Mouse (Mus musculus) cerebellum, adult 2 months (tissue): ENCODE data around the gene Birc5.

ENCODE experiments used
- CTCF ChIP-seq: fragments of 200-500 bp; IDR thresholded peaks from 2 replicates; pipeline ENCODE4 v1.5.1; 2011; ENCODE audit warnings: low read depth, mild to moderate bottlenecking, control low read depth, low read length, moderate library complexity, borderline replicate concordance; ENCODE audit not compliant: insufficient read depth
- POLR2A ChIP-seq: fragments of 200-500 bp; IDR thresholded peaks from 2 replicates; pipeline ENCODE4 v1.6.1; 2011; ENCODE audit warnings: low read length, control low read depth, borderline replicate concordance; ENCODE audit not compliant: insufficient read depth

DNA sequence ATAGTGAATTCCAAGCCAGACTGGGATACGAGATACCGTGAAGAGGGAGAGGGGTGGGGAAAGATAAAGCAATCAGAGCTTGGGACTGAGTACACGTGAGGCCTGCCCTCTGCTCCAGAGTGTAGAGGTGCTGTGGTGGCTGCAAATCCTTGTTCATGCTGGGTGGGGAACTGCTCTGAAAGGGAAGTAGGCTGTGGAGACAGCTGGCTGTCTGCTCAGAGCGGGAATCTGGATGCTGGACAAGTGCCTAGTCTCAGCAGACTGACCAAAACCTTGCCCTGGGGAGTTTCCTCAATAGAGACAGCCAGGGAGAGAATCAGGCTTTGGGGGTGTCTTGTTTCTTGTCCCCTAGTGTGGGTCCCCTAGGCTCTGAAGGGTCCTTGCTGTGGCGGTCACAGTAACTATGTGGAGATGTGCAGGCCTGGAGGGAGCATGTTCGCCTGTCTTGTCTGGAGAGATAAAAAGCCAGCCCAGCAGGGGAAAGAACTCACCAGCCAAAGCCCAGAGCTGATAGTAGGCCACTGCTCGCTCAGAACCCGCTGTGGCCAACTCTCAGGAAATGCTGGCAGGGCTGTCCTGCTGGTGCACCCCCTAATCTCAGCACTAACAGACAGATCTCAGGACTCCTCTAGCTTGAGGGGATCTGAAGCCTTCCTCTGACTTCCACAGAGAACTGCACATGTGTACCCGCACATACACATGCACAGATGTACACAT is 20.0 kb upstream of the Birc5 start:
- TF ChIP-seq CTCF (no peak), POLR2A (no peak)
